Mouse (Mus musculus): Measurements from ENCODE around the gene Fez1. TPM values are rescaled to one million over a fixed set of nuclear protein-coding genes. Genes with fewer than 3 reads are reported as not detected.

Fez1 gene
- 100 to 1,000 TPM; 260 to 266 TPM for total RNA-seq (2021)
- long read RNA-seq, experiment 1, transcript Fez1-208 (9 exons, 1,285 nt): minor isoform, 5 of 670 reads
- long read RNA-seq, experiment 1, transcript Fez1-201 (10 exons, 1,794 nt): major isoform, 568 of 670 reads
- long read RNA-seq, experiment 1, partial matches to known transcripts: 18 of 670 reads
- long read RNA-seq, experiment 1, other reads (novel, unspliced or antisense): 78 of 670 reads
- long read RNA-seq, experiment 2, transcript Fez1-201 (10 exons, 1,794 nt): major isoform, 500 of 570 reads
- long read RNA-seq, experiment 2, partial matches to known transcripts: 20 of 570 reads
- long read RNA-seq, experiment 2, other reads (novel, unspliced or antisense): 47 of 570 reads

GRCm38 (mm10) chr9:36821644-36822000 is at the start of gene Fez1:
Gene Fez1 (plus strand): TSS chr9:36821864.
- DNase-seq (ENCODE audit: low spot score in 2 of 2): peak; percentile 83 to 90

GRCm38 (mm10) chr9:36783921-36784320 is 37.7 kb upstream of the Fez1 start:
- DNase-seq (ENCODE audit: low spot score in 2 of 2): no peak

DNA sequence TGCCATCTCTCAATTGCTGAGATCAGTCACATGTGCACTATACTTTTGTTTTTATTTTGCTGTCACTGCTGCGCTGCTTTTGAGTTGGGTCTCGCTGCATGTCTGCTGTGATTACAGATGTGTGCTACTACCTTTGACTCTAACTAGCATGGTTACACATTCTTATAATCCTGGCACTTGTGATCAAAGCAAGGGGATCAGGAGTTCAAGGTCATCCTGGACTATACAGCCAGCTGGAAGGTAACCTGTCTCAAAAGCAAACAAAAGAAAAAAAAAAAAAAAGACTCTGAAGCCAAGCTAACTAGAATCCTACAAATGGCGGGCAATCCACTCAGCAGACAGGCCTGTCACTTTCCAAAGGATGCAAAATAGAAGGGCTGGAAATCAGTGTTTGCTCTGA is 29.5 kb upstream of the Fez1 start:
- no peak for DNase-seq (ENCODE audit: low spot score in 2 of 2)

GRCm38 (mm10) chr9:36794487-36794886 is 27.2 kb upstream of the Fez1 start:
- DNase-seq (ENCODE audit: low spot score in 2 of 2): no peak

DNA sequence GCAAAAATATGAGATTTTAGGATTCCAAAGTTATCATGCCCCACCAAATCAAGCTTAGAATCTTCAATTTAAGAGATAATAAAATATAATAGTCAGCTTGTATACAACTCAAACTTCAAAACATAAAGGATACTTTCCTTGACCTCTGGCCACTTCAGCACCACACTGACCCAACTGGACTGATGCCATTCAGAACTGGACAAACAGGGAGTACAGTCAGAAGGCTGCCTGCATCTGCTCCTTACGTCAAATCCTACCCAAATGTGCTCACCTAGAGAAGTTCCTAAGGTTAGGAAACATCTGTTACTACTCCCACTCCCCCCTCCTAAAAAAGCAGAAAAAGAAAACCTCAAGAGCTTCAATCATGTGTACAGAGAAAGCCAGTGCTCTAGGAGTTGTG is 26.1 kb upstream of the Fez1 start:
- DNase-seq (ENCODE audit: low spot score in 2 of 2): no peak

DNA sequence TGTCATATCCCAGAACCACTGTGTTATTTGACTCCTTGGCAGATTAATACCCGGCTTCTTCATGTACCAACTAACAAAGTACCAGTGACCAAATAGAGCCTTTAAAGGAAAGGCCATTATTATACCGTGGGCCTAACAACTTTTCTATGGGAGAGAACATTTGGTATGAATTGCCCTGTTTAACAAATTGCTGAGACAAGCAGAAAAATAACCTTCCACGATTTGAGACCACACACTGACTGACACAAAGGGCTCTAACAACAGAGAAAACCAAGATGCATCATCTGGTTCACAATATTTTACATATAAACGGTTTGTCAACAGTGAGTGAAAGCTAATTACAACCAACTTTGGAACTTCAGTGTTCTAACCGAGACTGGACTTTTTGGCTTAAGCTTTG is 25.4 kb upstream of the Fez1 start:
- DNase-seq (ENCODE audit: low spot score in 2 of 2): no peak

GRCm38 (mm10) chr9:36796781-36797555 is 24.7 kb upstream of the Fez1 start, which contains the start of gene Ei24:
Gene Ei24 (minus strand): TSS chr9:36797393.
- peak; percentile 91 to 93 for DNase-seq (ENCODE audit: low spot score in 2 of 2)

DNA sequence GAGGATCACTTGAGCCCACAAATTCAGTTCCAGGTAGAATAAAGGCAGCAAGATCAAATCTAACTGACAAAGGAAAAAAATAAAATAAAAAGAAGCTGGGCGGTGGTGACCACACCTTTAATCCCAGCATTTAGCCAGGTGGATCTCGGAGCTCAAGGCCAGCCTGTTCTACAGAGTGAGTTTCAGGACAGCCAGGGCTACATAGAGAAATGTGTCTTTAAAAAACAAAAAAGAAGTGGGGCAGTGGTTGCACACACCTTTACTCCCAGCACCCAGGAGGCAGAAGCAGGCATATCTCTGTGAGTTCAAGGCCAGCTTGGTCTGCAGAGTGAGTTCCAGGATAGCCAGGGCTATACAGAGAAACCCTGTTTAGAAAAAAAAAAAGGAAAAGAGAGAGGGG is 19.7 kb upstream of the Fez1 start:
- DNase-seq (ENCODE audit: low spot score in 2 of 2): no peak

- DNase-seq (ENCODE audit: low spot score in 2 of 2): no peak
These were observed 18.7 kb upstream of the Fez1 start for GRCm38 (mm10) chr9:36802951-36803350.

DNA sequence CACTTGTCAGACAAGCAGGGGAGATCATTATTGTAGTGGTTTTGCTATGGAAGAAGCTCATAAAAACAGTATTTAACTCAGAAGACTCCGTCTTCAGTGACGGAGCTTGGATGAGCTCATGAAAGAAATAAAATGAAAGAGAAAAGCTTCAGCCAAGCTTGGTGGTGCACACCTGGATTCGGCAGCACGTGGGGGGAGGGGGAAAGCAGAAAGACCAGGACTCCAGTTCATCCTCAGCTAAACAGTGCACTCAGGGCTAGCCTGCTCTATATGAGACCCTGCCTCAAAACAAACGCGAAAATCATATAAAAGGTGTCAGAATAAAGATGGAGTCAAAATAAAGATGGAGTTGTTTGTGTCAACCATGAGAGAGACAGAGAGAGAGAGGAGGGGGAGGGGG is 18.3 kb upstream of the Fez1 start:
- no peak for DNase-seq (ENCODE audit: low spot score in 2 of 2)

- no peak for DNase-seq (ENCODE audit: low spot score in 2 of 2)
These were observed 17.7 kb upstream of the Fez1 start for GRCm38 (mm10) chr9:36803926-36804325.

GRCm38 (mm10) chr9:36805256-36805975 is 16.2 kb upstream of the Fez1 start:
- no peak for DNase-seq (ENCODE audit: low spot score in 2 of 2)

DNA sequence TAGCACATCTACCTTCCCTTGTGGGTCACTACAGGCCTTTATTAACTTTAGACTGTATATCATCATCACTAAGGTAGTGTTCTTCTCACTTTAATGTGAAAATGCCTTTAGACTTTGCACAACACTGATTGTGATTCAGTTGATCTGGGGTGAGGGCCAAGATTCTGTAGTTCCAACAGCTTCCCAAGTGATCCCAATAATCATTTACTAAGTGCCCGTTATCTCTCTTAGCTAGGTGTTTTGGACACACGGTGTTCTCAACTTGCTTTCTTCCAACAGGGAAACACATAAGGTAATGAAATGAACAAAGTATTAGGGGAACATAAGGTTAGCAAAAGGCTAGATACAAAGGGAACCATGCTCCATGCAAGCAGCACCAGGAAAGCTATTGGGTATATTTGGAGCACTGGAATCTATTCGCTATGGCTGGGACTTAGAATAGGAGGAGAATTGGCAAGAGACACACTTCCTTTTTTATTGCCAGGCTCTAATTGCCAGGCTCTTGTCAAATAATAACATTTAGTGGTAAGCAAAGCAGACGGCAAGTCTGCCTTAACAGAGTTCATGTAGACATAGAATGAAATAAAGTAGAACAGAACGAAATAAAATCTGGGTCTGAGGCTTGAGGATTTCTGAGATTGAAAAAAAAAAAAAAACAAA is 13.4 kb upstream of the Fez1 start:
- DNase-seq (ENCODE audit: low spot score in 2 of 2): no peak

DNA sequence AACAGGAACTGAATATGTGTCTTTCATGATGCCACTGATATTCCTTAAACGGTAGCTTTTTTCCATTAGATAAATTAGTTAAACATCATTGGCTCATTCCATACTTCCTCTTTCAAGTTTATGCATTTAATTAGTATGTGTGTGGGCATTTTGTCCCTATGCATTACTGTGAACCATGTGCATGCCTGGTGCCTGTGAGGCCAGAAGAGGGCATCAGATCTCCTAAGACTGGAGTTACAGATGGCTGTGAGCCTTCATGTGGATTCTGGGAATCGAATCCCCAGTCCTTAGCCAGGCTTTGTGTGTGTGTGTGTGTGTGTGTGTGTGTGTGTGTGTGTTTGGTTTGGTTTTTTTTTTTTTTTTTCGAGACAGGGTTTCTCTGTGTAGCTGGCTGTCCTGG is 7.2 kb upstream of the Fez1 start:
- no peak for DNase-seq (ENCODE audit: low spot score in 2 of 2)

DNA sequence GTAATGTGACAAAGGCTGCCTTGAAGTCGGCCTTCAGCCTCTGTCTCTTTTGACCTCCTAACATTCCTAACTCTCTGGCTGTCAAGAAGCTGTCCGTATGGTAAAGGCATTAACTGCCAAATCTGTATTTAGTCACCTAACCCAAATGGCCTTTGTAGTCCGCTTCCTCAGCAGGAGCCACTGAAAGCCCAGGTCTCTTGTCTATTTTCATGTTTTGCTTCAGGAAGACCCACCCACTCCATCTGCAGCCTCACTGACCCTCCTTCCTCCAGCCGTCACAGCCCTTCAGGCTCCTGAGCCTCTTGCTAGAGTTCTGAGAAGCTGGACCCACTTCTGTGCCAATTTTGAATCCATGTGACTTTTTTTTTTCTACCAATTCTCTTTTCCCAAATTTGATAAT is 2.8 kb upstream of the Fez1 start:
- no peak for DNase-seq (ENCODE audit: low spot score in 2 of 2)

DNA sequence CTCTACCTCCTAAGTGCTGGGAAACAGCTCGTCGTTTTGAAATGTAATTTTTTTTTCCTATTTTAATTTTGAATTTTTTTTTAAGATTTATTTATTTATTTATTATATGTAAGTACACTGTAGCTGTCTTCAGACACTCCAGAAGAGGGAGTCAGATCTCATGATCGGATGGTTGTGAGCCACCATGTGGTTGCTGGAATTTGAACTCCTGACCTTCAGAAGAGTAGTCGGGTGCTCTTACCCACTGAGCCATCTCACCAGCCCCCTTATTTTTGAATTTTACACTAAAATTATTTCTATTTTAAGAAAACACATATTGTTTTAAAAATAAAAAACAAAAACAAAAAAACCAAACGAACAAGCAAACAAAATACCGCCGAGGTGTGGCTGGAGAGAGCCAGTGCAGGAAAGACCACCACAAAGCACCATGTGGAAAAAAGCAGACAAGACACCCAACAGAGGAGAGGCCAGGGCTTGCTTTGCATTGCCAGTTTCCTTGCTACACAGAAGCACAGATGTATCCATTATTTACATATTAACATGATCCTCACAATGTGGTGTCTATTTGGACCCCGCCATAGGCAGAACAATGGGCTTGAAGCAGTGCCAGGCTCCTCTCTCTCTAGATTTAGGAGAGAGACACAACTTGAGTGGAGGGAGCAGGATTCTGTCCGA is 558 bp upstream of the Fez1 start:
- DNase-seq (ENCODE audit: low spot score in 2 of 2): no peak

DNA sequence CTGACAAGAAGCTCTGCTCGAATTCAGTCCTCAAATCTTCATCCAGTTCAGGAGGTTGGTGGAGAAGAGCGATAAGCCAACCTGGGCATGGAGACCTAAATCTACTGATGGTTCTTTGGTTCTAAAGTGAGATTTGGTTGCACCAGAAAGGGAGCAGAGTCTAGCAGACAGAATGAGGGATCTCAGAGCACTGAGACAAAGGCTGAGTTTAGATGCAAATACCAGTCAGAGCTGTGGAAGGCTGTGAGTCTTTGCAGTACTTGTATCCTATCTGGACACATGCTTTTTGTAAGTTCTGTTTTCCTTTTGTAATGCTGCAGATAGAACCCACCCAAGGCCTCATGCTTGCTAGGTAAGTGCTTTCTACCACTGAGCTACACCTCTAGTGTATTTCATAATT is 360 bp downstream of the Fez1 start:
- no peak for DNase-seq (ENCODE audit: low spot score in 2 of 2)

DNA sequence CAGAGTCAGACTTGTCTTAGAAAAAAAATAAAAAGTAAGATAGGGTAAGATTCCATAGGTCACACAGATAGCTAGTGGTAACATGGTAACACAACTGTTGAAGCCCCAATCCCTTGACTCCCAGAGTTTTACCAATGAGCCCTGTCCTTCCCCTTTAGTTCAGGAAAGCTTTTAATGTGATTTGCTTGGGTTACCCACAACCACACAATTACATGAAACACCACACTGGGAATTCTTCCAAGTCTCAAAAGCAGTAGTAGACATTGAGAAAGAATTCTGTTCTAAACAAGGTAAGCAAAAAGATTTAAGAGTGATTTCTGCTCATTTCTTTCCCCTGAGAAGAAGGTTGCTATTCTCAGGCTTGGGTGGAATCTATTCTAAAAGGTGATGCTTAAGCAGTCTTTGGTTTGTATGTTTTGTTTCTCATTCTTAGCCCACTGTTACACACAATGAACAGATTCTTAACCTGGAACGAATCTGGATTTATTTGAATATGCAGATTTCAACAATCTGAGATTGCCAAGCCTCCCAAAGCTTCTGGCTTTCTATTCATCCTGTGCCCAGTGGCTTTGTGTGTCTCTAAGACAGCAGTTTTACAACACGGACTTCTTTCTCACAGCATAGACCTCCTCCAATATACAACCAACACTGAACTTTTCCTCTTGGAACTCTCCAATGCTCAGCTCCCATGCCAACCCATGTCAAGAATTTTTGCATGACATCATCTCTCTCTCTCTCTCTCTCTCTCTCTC is 5.1 kb downstream of the Fez1 start:
- DNase-seq (ENCODE audit: low spot score in 2 of 2): no peak

GRCm38 (mm10) chr9:36831401-36831800 is 9.7 kb downstream of the Fez1 start:
- no peak for DNase-seq (ENCODE audit: low spot score in 2 of 2)

DNA sequence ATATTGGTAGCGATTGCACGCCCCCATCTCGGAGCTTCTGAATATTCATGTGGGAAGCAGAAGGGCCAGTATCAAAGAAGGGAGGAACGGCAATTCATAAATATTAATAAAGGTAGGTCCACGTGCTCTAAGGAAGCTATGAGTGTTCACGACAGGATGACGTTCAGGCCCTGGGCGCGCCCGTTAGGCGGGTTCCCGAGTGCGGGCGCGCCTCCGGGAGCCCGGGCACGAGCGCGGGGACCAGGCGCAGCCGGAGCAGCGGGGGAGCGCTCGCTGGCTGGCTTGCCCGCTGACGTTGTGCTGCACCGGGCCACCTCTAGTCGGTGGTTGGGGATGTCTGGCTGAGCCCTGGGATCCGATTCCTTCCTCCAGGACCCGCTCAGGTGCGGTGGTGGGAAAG is 10.9 kb downstream of the Fez1 start:
- DNase-seq (ENCODE audit: low spot score in 2 of 2): peak; percentile 84 to 94

Measured in left cerebral cortex, adult 18-20 months (tissue).